Mouse (Mus musculus): ENCODE measurements at regions not wholly inside any gene's neighbourhood (a gene's known extent, or its start where the extent isn't known, plus 50 kb on each side); places are given as distances from the start of the nearest gene placed in this dataset.
"Not testable (repeated sequence)": the region's sequence is repeated elsewhere in the genome, so short reads cannot be mapped to it uniquely, and the experiment has no call there.

DNA sequence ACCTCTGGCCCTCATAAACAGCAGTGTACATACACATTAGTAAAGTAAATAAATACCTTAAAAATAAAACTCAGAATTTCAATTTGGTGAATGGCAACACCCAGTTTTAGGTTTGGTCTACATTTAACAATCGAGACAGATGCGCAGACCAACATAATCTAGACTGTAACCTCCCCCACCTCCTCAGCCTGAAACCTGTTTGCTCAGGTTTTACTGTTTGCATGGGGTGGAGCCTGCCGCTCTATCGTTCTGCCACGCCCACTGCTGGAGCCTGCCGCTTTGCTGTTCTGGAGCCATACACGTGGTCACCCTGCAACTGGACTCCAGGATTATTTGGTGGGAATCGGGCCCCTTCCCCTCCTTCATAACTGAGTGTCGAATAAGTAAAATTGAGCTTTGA lies 253.4 kb downstream of the Wdr20rt start:
- not testable (repeated sequence) for TF ChIP-seq CTCF, EP300 (IDR thresholded peaks at IDR 0.05; ENCODE audit: low read depth)
